In genomic region chr16:35061017-35061416, GRCm38 (mm10) we compare ENCODE assay signal across 9 mouse cellular contexts. TPM values are rescaled to one million over a fixed set of nuclear protein-coding genes. Genes with fewer than 3 reads are reported as not detected.
DNase-seq lines count a peak whose midpoint lies in the region; ATAC-seq and TF ChIP-seq lines count a peak whose summit lies in the region.
"Had no signal": no experiment of that assay in that cellular context is flagged by ENCODE, and none has a peak within 500 bp of the region (broad histone marks: within the 10 kb centered on the region; RNA-seq: fewer than 3 reads in every experiment).

No protein-coding gene starts in this region.

- peak; percentile 12; the same call in 1 of the 2 replicates for TF ChIP-seq CTCF in E14TG2a.4 (conservative IDR thresholded peaks at IDR 0.05; ENCODE audit: low read length)

- no peaks in the 10 kb centered on the region for H3K9me3 ChIP-seq in E14TG2a.4 (ENCODE audit: low read length)
- H3K9me3 ChIP-seq: liver, embryonic 13.5 days had no signal

- DNase-seq in frontal cortex, postnatal 25 days (ENCODE audit: low spot score in 2 of 2): no peak
- peak; percentile 52 to 67 for DNase-seq in left cerebral cortex, postnatal 14 days (ENCODE audit: low spot score in 2 of 2)
- DNase-seq in left cerebral cortex, adult 11 months (ENCODE audit: low spot score): no peak
- peak; percentile 38 for DNase-seq in forelimb bud, embryonic 11.5 days (ENCODE audit: low read depth, low spot score)
- DNase-seq in urinary bladder, postnatal 10 days (ENCODE audit: low spot score): no peak
- DNase-seq: liver, embryonic 13.5 days had no signal

- H3K4me3 ChIP-seq in E14TG2a.4 (replicated peaks; ENCODE audit: low read length): no peak overlapping the region
- H3K4me3 ChIP-seq: liver, embryonic 13.5 days had no signal

- 0 out of 2 replicates have a peak, but pooled peaks have one; percentile 47 for ATAC-seq in frontal cortex, adult (ENCODE audit: low TSS enrichment)
- ATAC-seq in monocyte, adult 5-6 weeks (replicated peaks; ENCODE audit: insufficient number of reproducible peaks, low FRiP score, low TSS enrichment, poor library complexity, severe bottlenecking): no peak

- intact Hi-C loops in left cerebral cortex, postnatal 14 days (cut with DNase I): no loop called here

- no peaks in the 10 kb centered on the region for H3K4me1 ChIP-seq in E14TG2a.4 (replicated peaks; ENCODE audit: low read depth, low read length)

- H3K27me3 ChIP-seq in E14TG2a.4 (ENCODE audit: insufficient read depth, low read length): no peaks in the 10 kb centered on the region
- H3K27me3 ChIP-seq: liver, embryonic 13.5 days had no signal

- peaks cover 83% of the 10 kb centered on the region for H3K36me3 ChIP-seq in E14TG2a.4 (ENCODE audit: insufficient read depth, low read length)

RNA-seq across cellular contexts. Expression of gene Hacd2, which starts 38.8 kb away (rescaled TPM):
- total RNA-seq in left cerebral cortex, postnatal 14 days (2021): 10 to 100 TPM; 27.6 to 33.0 TPM
- 5.0 to 12.2 TPM (median 5.9 TPM) in 3 replicates for total RNA-seq in monocyte, adult 5-6 weeks (2017)

Comparison
In these comparisons a context has a peak if more than half of its experiments do, and no peak if none do; other contexts are left out.
1. DNase-seq: peak in left cerebral cortex, postnatal 14 days (2 of 2) and forelimb bud, embryonic 11.5 days (single experiment); none in frontal cortex, postnatal 25 days (0 of 2), left cerebral cortex, adult 11 months (single experiment) and urinary bladder, postnatal 10 days (single experiment).